Mouse (Mus musculus) heart, adult 8-10 months (tissue): ENCODE data around the gene Rgl3. TPM values are rescaled to one million over a fixed set of nuclear protein-coding genes. Genes with fewer than 3 reads are reported as not detected.

Source experiments
- DNase-seq: peaks from one replicate; pipeline ENCODE4 v3.0.0; 2022; ENCODE audit warnings: low spot score
- total RNA-seq, 4 experiments: library from RNA; stranded (reverse); gene quantifications; 2 replicates each; pipeline ENCODE4 v1.2.4; 2022

The Rgl3 gene
- total RNA-seq, 4 experiments from 2014 or later, result 4.1 to 5.9 (median 4.3) TPM

- DNase-seq, result no peak
Observed at GRCm38 (mm10) chr9:21983911-21984310, 5.3 kb downstream of the Rgl3 start.

- no peak for DNase-seq
Observed at GRCm38 (mm10) chr9:21978398-21979128, 10.7 kb downstream of the Rgl3 start.

- DNase-seq, result peak; percentile 31
Observed at GRCm38 (mm10) chr9:21977972-21978371, 11.3 kb downstream of the Rgl3 start.

- no peak for DNase-seq
Observed at GRCm38 (mm10) chr9:21977331-21977730, 11.9 kb downstream of the Rgl3 start.

- no peak for DNase-seq
Observed at GRCm38 (mm10) chr9:21976626-21977175, 12.5 kb downstream of the Rgl3 start.

GRCm38 (mm10) chr9:21969304-21969703 lies 19.9 kb downstream of the Rgl3 start:
- no peak for DNase-seq

- no peak for DNase-seq
Observed at GRCm38 (mm10) chr9:21968883-21969282, 20.4 kb downstream of the Rgl3 start.

GRCm38 (mm10) chr9:21963417-21963816 lies 25.8 kb downstream of the Rgl3 start, which contains the start of gene Epor:
Gene Epor, minus strand, starts transcription at chr9:21963506.
- peak; percentile 65 for DNase-seq

GRCm38 (mm10) chr9:21962416-21963059 lies 26.7 kb downstream of the Rgl3 start:
- peak; percentile 58 for DNase-seq

GRCm38 (mm10) chr9:21962010-21962409 lies 27.2 kb downstream of the Rgl3 start:
- no peak for DNase-seq

GRCm38 (mm10) chr9:21961366-21961980 lies 27.8 kb downstream of the Rgl3 start:
- DNase-seq, result no peak

GRCm38 (mm10) chr9:21960558-21961208 lies 28.6 kb downstream of the Rgl3 start:
- no peak for DNase-seq

- no peak for DNase-seq
Observed at GRCm38 (mm10) chr9:21960135-21960534, 29.1 kb downstream of the Rgl3 start.

- no peak for DNase-seq
Observed at GRCm38 (mm10) chr9:21959244-21959643, 30.0 kb downstream of the Rgl3 start.

- no peak for DNase-seq
Observed at GRCm38 (mm10) chr9:21958372-21958771, 30.9 kb downstream of the Rgl3 start.

- DNase-seq, result peak; percentile 100
Observed at GRCm38 (mm10) chr9:21955570-21956281, 33.5 kb downstream of the Rgl3 start, which contains the start of gene Swsap1. Gene Swsap1, plus strand, starts transcription at chr9:21955755.

GRCm38 (mm10) chr9:21955225-21955569 lies 34.0 kb downstream of the Rgl3 start:
- no peak for DNase-seq

- DNase-seq, result no peak
Observed at GRCm38 (mm10) chr9:21954635-21955034, 34.6 kb downstream of the Rgl3 start.

- DNase-seq, result no peak
Observed at GRCm38 (mm10) chr9:21953600-21953999, 35.6 kb downstream of the Rgl3 start.

- DNase-seq, result no peak
Observed at GRCm38 (mm10) chr9:21951977-21952376, 37.3 kb downstream of the Rgl3 start.

GRCm38 (mm10) chr9:21950322-21950721 lies 38.9 kb downstream of the Rgl3 start:
- DNase-seq, result peak; percentile 67
